Mouse (Mus musculus) liver, postnatal 0 days (tissue): ENCODE measurements around the gene Ccdc42.

Experiments
- CTCF ChIP-seq: sonication (generic); IDR thresholded peaks from 2 replicates; pipeline ENCODE4 v1.5.1; 2016; ENCODE audit warnings: antibody characterized with exemption, low read depth
- EP300 ChIP-seq: IDR thresholded peaks from 2 replicates; pipeline ENCODE4 v1.6.1; 2016; ENCODE audit warnings: antibody characterized with exemption, low read depth, mild to moderate bottlenecking

- no peak for TF ChIP-seq EP300
- TF ChIP-seq CTCF = peak; percentile 65
These were observed 32.8 kb upstream of the Ccdc42 start for GRCm38 (mm10) chr11:68553981-68554471.
